Mouse (Mus musculus): Measurements from ENCODE around the gene Cd72. TPM values are rescaled to one million over a fixed set of nuclear protein-coding genes. Genes with fewer than 3 reads are reported as not detected.
A peak's percentile ranks its signal among the peaks of the same experiment; 100 is the strongest.
"Not testable (repeated sequence)": the region's sequence is repeated elsewhere in the genome, so short reads cannot be mapped to it uniquely, and the experiment has no call there.

The Cd72 gene
- polyA plus RNA-seq, 1 experiment from 2014 or later, result 3.4 TPM

DNA sequence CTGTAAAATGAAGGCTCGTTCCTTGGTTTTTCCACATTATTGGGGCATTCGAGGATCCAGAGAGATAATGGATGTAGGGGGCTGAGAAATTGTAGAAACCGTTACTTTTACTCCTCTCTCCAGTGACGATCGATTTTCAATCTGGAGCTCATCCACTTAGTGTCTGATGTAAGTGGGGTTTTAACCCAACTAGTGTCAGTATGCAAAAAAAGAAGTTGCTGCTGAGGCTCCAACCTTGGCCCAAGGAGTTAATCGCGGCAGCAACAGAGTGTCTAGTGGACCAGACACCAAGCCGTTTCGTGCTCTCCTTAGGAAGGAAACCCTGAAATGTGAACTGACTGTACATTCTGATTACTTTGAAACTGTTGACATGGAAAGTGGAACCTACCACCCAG, 39.4 kb upstream of the Cd72 start:
- peak overlapping the region; percentile 75 for H3K4me3 ChIP-seq (ENCODE audit: low read depth, low read length)
- no peak for ATAC-seq (ENCODE audit: low FRiP score)
- H3K27ac ChIP-seq (ENCODE audit: low read depth, low read length), result peak overlapping the region; percentile 68; the same call in 1 of the 2 replicates
- no peaks in the 10 kb centered on the region for H3K36me3 ChIP-seq (ENCODE audit: control insufficient read depth, insufficient read depth, low read length)
- DNase-seq (ENCODE audit: low spot score, missing footprints), result no peak
- WGBS, result 5% methylated on average over 9 of the region's 9 CpGs
- H3K4me2 ChIP-seq, result peak overlapping the region; percentile 70
- H3K9ac ChIP-seq (ENCODE audit: low read length), result peak overlapping the region; percentile 76
- H3K27me3 ChIP-seq (ENCODE audit: control insufficient read depth, insufficient read depth, low read length), result no peaks in the 10 kb centered on the region
- H3K9me3 ChIP-seq (ENCODE audit: control insufficient read depth, low read length), result no peaks in the 10 kb centered on the region
- peaks cover 28% of the 10 kb centered on the region for H3K4me1 ChIP-seq (ENCODE audit: control insufficient read depth, insufficient read depth, low read length)

DNA sequence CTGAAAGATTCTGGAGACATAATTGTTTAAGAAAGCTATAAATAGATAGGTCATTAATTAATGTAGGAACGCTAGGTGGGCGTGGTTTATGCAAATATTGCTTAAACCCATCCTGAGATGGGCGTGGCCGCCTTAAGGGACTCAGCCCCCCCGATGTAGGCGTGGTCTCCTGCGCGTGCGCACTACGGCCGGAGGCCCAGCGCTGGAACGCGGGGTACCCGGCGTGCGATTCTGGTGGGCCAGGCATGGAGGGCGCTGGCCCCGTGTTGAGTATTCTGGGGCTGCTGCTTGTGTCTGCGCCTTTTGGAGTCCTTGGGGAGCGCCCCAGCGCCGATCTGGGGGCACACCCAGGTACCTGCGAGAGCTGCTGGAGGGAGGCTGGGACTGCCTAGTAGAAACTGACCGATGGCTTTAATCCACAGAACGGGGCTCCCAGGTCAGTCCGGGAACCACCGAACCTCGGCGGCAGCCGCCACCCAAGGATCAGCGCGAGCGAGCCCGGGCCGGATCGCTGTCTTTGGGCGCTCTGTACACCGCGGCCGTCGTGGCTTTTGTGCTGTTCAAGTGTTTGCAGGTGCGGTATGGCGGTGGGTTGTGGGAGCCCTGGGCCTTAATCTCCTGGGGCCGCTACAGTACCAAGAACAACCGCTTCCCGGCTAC, 38.9 kb upstream of the Cd72 start:
- under 1% methylated on average over 47 of the region's 47 CpGs for WGBS
- ATAC-seq (ENCODE audit: low FRiP score), result peak; percentile 89
- Histone ChIP-seq H3K4me1 (ENCODE audit: control insufficient read depth, insufficient read depth, low read length) (peaks cover 23% of the 10 kb centered on the region), H3K4me2 (peak overlapping the region; percentile 70), H3K27me3 (ENCODE audit: control insufficient read depth, insufficient read depth, low read length) (no peaks in the 10 kb centered on the region), H3K4me3 (ENCODE audit: low read depth, low read length) (peak overlapping the region; percentile 75), H3K9me3 (ENCODE audit: control insufficient read depth, low read length) (no peaks in the 10 kb centered on the region), H3K36me3 (ENCODE audit: control insufficient read depth, insufficient read depth, low read length) (no peaks in the 10 kb centered on the region), H3K27ac (ENCODE audit: low read depth, low read length) (peak overlapping the region; percentile 68), H3K9ac (ENCODE audit: low read length) (peak overlapping the region; percentile 76)
- DNase-seq (ENCODE audit: low spot score, missing footprints), result peak; percentile 100

DNA sequence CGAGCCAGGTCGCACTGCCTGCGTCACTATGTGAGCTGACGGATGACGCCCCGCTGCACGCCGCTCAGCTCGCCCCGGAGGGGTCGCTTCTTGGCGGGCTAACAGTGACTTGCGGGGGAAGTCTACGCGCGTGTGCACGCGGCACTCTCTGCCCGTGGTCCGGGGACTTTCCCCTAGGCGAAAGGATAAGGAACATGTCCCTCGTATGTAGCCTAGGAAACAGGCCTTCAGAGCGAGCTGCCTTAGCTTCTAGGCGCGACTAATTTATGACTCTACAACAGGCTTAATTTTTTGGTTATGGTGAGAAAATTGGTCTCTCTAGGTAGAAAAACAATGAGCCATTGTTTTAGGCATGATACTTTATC, 38.4 kb upstream of the Cd72 start, which contains the start of gene Ccdc107:
Gene Ccdc107, plus strand, starts transcription at position 80 of the 365 bp plus-strand sequence.
- Histone ChIP-seq H3K4me1 (ENCODE audit: control insufficient read depth, insufficient read depth, low read length) (peaks cover 18% of the 10 kb centered on the region), H3K4me2 (peak within 1 kb of the TSS; percentile 70), H3K27me3 (ENCODE audit: control insufficient read depth, insufficient read depth, low read length) (no peaks in the 10 kb centered on the region), H3K36me3 (ENCODE audit: control insufficient read depth, insufficient read depth, low read length) (no peaks in the 10 kb centered on the region), H3K27ac (ENCODE audit: low read depth, low read length) (peak within 1 kb of the TSS; percentile 68), H3K4me3 (ENCODE audit: low read depth, low read length) (peak within 1 kb of the TSS; percentile 75), H3K9ac (ENCODE audit: low read length) (peak within 1 kb of the TSS; percentile 76), H3K9me3 (ENCODE audit: control insufficient read depth, low read length) (no peaks in the 10 kb centered on the region)
- under 1% methylated on average over 25 of the region's 25 CpGs for WGBS
- peak; percentile 97 for DNase-seq (ENCODE audit: low spot score, missing footprints)
- ATAC-seq (ENCODE audit: low FRiP score), result peak; percentile 98

DNA sequence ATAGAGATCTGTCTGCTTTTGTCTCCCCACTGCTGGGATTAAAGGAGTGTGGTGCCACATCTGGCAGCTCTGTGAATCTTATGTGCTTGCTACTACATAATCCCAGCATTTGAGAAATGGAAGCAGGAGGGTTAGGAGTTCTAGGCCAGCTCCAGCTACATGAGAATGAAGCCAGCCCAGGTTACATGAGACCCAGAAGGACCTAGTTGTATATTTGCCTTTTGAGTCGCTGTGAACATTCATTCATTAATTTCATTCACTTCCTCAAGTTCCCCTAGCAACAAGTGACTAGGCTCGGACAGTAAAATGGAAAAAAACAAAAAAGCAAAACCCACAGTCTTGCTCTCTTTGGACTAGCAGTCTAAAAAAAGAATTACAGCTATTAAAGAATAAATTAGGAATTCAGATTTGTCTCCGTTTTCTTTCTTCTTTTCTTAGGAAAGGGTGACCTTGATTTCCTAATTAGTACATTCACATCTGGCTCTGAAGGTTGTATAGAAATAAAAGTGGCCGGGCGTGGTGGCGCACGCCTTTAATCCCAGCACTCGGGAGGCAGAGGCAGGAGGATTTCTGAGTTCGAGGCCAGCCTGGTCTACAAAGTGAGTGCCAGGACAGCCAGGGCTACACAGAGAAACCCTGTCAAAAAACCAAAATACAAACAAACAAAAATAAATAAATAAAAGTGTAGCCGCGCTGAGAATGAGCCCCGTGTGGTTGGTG, 37.8 kb upstream of the Cd72 start:
- H3K27ac ChIP-seq (ENCODE audit: low read depth, low read length), result no peak overlapping the region
- no peaks in the 10 kb centered on the region for H3K36me3 ChIP-seq (ENCODE audit: control insufficient read depth, insufficient read depth, low read length)
- no peak overlapping the region for H3K4me2 ChIP-seq
- no peaks in the 10 kb centered on the region for H3K27me3 ChIP-seq (ENCODE audit: control insufficient read depth, insufficient read depth, low read length)
- 48% methylated on average over 12 of the region's 12 CpGs for WGBS
- H3K9ac ChIP-seq (ENCODE audit: low read length), result no peak overlapping the region
- H3K9me3 ChIP-seq (ENCODE audit: control insufficient read depth, low read length), result no peaks in the 10 kb centered on the region
- H3K4me3 ChIP-seq (ENCODE audit: low read depth, low read length), result no peak overlapping the region
- peaks cover 15% of the 10 kb centered on the region for H3K4me1 ChIP-seq (ENCODE audit: control insufficient read depth, insufficient read depth, low read length)
- ATAC-seq (ENCODE audit: low FRiP score) (no peak), DNase-seq (ENCODE audit: low spot score, missing footprints) (peak; percentile 84)

DNA sequence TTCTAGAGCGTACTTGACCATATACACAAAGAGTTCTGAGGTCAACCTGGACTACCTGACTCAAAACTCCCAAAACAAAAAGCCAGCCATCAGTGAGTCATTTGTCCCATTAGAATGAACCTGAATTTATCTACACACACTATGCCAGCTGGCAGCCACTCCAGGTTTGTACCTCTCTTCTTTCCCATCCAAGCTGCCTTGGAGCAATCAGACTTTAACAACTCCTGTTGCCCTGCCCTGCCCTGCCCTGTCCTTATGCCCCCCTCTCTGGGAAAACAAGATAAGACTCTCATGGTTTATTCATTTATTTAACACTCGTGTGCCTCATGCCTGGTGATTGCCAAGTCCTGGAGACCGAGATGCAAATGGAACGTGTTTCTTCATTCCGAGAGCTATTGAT, 36.4 kb upstream of the Cd72 start:
- 79% methylated on average over 5 of the region's 5 CpGs for WGBS
- Histone ChIP-seq H3K4me1 (ENCODE audit: control insufficient read depth, insufficient read depth, low read length) (peaks cover 8% of the 10 kb centered on the region), H3K9ac (ENCODE audit: low read length) (no peak overlapping the region), H3K4me3 (ENCODE audit: low read depth, low read length) (no peak overlapping the region), H3K4me2 (no peak overlapping the region), H3K27me3 (ENCODE audit: control insufficient read depth, insufficient read depth, low read length) (no peaks in the 10 kb centered on the region), H3K36me3 (ENCODE audit: control insufficient read depth, insufficient read depth, low read length) (no peaks in the 10 kb centered on the region), H3K27ac (ENCODE audit: low read depth, low read length) (no peak overlapping the region), H3K9me3 (ENCODE audit: control insufficient read depth, low read length) (no peaks in the 10 kb centered on the region)
- DNase-seq (ENCODE audit: low spot score, missing footprints) (peak; percentile 17), ATAC-seq (ENCODE audit: low FRiP score) (no peak)

DNA sequence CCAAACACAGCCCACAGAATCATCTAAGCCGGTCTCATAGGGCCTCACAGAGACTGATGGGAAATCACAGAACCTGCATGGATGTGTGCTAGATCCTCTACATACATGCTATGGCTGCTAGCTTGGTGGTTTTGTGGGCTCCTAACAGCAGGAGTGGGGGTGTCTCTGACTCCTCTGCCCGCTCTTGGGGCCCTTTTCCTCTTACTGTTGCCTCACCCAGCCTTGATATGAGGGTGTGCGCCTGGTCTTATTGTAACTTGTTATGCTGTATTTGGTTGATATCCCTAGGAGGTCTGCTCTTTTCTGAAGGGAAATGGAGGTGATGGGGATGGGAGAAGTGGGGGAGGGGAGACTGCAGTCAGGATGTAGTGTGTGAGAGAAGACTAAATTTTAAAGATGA, 35.2 kb upstream of the Cd72 start:
- WGBS, result 90% methylated on average over 3 of the region's 3 CpGs
- H3K4me1 ChIP-seq (ENCODE audit: control insufficient read depth, insufficient read depth, low read length), result peaks cover 5% of the 10 kb centered on the region
- no peaks in the 10 kb centered on the region for H3K36me3 ChIP-seq (ENCODE audit: control insufficient read depth, insufficient read depth, low read length)
- no peak overlapping the region for H3K4me2 ChIP-seq
- H3K27ac ChIP-seq (ENCODE audit: low read depth, low read length), result no peak overlapping the region
- no peaks in the 10 kb centered on the region for H3K27me3 ChIP-seq (ENCODE audit: control insufficient read depth, insufficient read depth, low read length)
- no peak overlapping the region for H3K4me3 ChIP-seq (ENCODE audit: low read depth, low read length)
- no peaks in the 10 kb centered on the region for H3K9me3 ChIP-seq (ENCODE audit: control insufficient read depth, low read length)
- H3K9ac ChIP-seq (ENCODE audit: low read length), result no peak overlapping the region
- ATAC-seq (ENCODE audit: low FRiP score) (no peak), DNase-seq (ENCODE audit: low spot score, missing footprints) (peak; percentile 78)

DNA sequence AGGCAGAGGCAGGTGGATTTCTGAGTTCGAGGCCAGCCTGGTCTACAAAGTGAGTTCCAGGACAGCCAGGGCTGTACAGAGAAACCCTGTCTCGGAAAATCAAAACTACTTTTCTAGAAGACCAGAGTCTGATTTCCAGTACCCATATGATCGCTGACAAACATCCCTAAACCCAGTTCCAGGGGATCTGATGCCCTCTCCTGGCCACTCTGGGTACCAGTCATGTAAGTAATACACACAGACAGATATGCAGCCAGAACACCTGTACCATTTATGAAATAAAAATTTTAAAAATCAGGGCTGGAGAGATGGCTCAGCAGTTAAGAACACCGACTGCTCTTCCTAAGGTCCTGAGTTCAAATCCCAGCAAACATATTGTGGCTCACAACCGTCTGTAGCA, 31.2 kb upstream of the Cd72 start:
- DNase-seq (ENCODE audit: low spot score, missing footprints); ATAC-seq (ENCODE audit: low FRiP score); H3K27me3 ChIP-seq (ENCODE audit: control insufficient read depth, insufficient read depth, low read length); H3K4me2 ChIP-seq; H3K4me1 ChIP-seq (ENCODE audit: control insufficient read depth, insufficient read depth, low read length); H3K4me3 ChIP-seq (ENCODE audit: low read depth, low read length); H3K36me3 ChIP-seq (ENCODE audit: control insufficient read depth, insufficient read depth, low read length); H3K9me3 ChIP-seq (ENCODE audit: control insufficient read depth, low read length); H3K9ac ChIP-seq (ENCODE audit: low read length); H3K27ac ChIP-seq (ENCODE audit: low read depth, low read length): not testable (repeated sequence)
- 89% methylated on average over 5 of the region's 5 CpGs for WGBS

DNA sequence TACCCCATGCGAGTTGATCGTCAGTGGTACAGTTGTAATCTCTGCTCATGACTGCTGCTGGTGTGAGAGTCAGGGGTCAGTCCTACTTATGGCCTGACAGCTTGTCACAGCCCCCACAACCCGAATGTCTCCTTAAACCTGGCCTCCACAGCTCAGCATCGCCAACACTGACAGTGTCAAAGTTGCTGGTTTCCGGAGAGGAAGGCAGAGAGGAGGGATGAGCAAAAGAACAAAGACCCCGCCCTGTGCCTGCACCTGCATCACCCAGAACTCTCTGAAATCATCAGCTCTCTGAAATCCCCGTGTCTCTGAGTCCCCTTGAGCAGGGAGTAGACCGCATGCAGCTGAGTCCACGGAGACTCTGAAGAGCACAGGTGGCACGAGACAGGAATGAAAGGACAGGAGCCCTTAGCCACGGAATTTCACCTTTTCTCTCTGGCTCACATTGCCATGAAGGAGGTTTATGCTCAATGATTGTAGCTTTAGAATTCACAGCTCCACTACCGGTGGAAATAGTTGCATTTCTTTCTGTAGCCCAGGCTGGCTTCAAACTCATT, 29.2 kb upstream of the Cd72 start, which contains the start of gene Sit1:
Gene Sit1, minus strand, starts transcription at position 200 of the 557 bp plus-strand sequence.
- Histone ChIP-seq H3K27ac (ENCODE audit: low read depth, low read length) (no peak within 1 kb of the TSS), H3K4me3 (ENCODE audit: low read depth, low read length) (no peak within 1 kb of the TSS), H3K27me3 (ENCODE audit: control insufficient read depth, insufficient read depth, low read length) (no peaks in the 10 kb centered on the region), H3K9ac (ENCODE audit: low read length) (no peak within 1 kb of the TSS), H3K36me3 (ENCODE audit: control insufficient read depth, insufficient read depth, low read length) (no peaks in the 10 kb centered on the region), H3K4me1 (ENCODE audit: control insufficient read depth, insufficient read depth, low read length) (no peaks in the 10 kb centered on the region), H3K9me3 (ENCODE audit: control insufficient read depth, low read length) (no peaks in the 10 kb centered on the region), H3K4me2 (no peak within 1 kb of the TSS)
- ATAC-seq (ENCODE audit: low FRiP score) (no peak), DNase-seq (ENCODE audit: low spot score, missing footprints) (no peak)
- 59% methylated on average over 12 of the region's 12 CpGs for WGBS

DNA sequence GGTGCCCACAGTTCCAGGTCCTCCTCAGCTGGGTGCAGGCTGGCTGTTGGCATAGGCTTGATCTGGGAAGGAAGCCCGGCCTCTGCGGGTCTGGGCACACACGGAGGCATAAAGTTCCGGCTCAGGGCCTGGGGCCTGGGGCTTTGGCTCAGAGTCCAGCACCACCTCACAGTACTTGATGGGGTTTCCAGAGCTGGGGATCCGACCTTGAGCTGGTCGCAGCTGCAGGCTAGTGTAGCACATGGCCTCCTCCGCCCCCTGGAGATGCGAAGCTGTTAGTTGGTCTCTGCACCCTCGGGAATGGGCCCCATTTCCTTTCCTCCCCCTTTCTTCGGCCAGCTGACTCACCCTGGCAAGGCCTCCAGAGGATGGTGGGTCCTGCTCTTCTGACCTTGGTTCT, 28.2 kb upstream of the Cd72 start:
- Histone ChIP-seq H3K27ac (ENCODE audit: low read depth, low read length) (no peak overlapping the region), H3K36me3 (ENCODE audit: control insufficient read depth, insufficient read depth, low read length) (no peaks in the 10 kb centered on the region), H3K9ac (ENCODE audit: low read length) (no peak overlapping the region), H3K4me1 (ENCODE audit: control insufficient read depth, insufficient read depth, low read length) (no peaks in the 10 kb centered on the region), H3K4me2 (no peak overlapping the region), H3K27me3 (ENCODE audit: control insufficient read depth, insufficient read depth, low read length) (no peaks in the 10 kb centered on the region), H3K9me3 (ENCODE audit: control insufficient read depth, low read length) (no peaks in the 10 kb centered on the region), H3K4me3 (ENCODE audit: low read depth, low read length) (no peak overlapping the region)
- WGBS, result 73% methylated on average over 10 of the region's 10 CpGs
- no peak for ATAC-seq (ENCODE audit: low FRiP score)
- no peak for DNase-seq (ENCODE audit: low spot score, missing footprints)

Data from midbrain, embryonic 11.5 days (tissue).